Mouse (Mus musculus) liver, embryonic 13.5 days (tissue): ENCODE measurements around the gene Agap1. TPM values are rescaled to one million over a fixed set of nuclear protein-coding genes. Genes with fewer than 3 reads are reported as not detected.

Experiments
- ATAC-seq: fragments of 200-750 bp; cut with Nextera tagmentation; 2 replicates; pipeline ENCODE4 v1.8.0; 2017; ENCODE audit warnings: low read depth, mild to moderate bottlenecking, moderate number of reproducible peaks, moderate library complexity
- DNase-seq: peaks from one replicate; pipeline ENCODE4 v3.0.0; 2022
- H3K27ac ChIP-seq: fragments of 300-500 bp; sonication (generic); 2 replicates; pipeline ENCODE4 v1.5.1; 2015; ENCODE audit warnings: moderate library complexity, mild to moderate bottlenecking, inconsistent platforms
- H3K27me3 ChIP-seq: fragments of 300-500 bp; sonication (generic); 2 replicates; pipeline ENCODE4 v1.6.1; 2015; ENCODE audit warnings: mild to moderate bottlenecking, inconsistent platforms
- H3K36me3 ChIP-seq: fragments of 300-500 bp; sonication (generic); 2 replicates; pipeline ENCODE4 v1.6.1; 2015; ENCODE audit warnings: mild to moderate bottlenecking, inconsistent platforms
- H3K4me1 ChIP-seq: fragments of 300-500 bp; sonication (generic); replicated peaks from 2 replicates; pipeline ENCODE4 v1.6.1; 2015; ENCODE audit warnings: inconsistent platforms
- H3K4me2 ChIP-seq: fragments of 300-500 bp; sonication (generic); 2 replicates; pipeline ENCODE4 v1.6.1; 2015; ENCODE audit warnings: inconsistent platforms, mild to moderate bottlenecking, moderate library complexity
- H3K4me3 ChIP-seq: fragments of 300-500 bp; sonication (generic); replicated peaks from 2 replicates; pipeline ENCODE4 v1.5.1; 2015; ENCODE audit warnings: mild to moderate bottlenecking, inconsistent platforms
- H3K9ac ChIP-seq: fragments of 300-500 bp; sonication (generic); 2 replicates; pipeline ENCODE4 v1.6.1; 2015; ENCODE audit warnings: mild to moderate bottlenecking, inconsistent platforms
- H3K9me3 ChIP-seq: fragments of 300-500 bp; sonication (generic); replicated peaks from 2 replicates; pipeline ENCODE4 v1.6.1; 2016; ENCODE audit warnings: inconsistent platforms
- WGBS: fragments of 180-500 bp; shearing (Covaris S2); methylation state at CpG from one replicate; pipeline ENCODE4 v1.1.7; 2015; ENCODE audit not compliant: insufficient replicate concordance; 5-methylcytosine and 5-hydroxymethylcytosine counted together
- polyA plus RNA-seq: library from polyadenylated mRNA; unstranded; fragments of >200 nt; fragmentation: Nextera tagmentation; extraction: Ambion mirVana; gene quantifications from 2 replicates; pipeline ENCODE4 v1.2.1, GENCODE M21; 2015

The Agap1 gene
- polyA plus RNA-seq, 1 experiment from 2014 or later, result 1.2 TPM

- WGBS, result 66% methylated on average over 11 of the region's 11 CpGs
- Histone ChIP-seq H3K9me3 (no peaks in the 10 kb centered on the region), H3K9ac (no peak overlapping the region), H3K27ac (no peak overlapping the region), H3K36me3 (no peaks in the 10 kb centered on the region), H3K4me1 (no peaks in the 10 kb centered on the region), H3K4me3 (no peak overlapping the region), H3K27me3 (no peaks in the 10 kb centered on the region), H3K4me2 (no peak overlapping the region)
- DNase-seq, result no peak
- ATAC-seq, result no peak
Observed at GRCm38 (mm10) chr1:89429946-89430640, 24.5 kb upstream of the Agap1 start.

DNA sequence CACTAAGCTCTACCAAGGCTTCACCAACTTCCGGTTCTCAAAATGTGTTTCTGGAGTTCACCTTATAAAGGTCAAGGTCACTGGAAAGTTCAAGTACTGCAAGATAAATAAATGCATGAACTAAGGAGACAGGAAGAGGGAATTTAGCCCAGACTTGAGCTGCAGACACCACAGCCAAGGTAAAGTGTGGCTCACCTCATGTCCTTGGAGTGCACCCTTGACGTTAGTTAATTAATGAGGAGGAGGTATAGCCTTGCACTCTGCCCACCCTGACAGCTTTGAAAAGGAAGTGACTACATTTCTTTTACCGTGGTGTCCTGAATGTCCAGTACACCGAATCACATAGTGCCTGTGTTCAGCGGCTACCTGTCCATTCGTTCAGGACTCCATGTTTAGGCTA is 15.3 kb upstream of the Agap1 start:
- H3K9me3 ChIP-seq, result no peaks in the 10 kb centered on the region
- no peak overlapping the region for H3K4me3 ChIP-seq
- no peak for DNase-seq
- H3K27me3 ChIP-seq, result no peaks in the 10 kb centered on the region
- H3K27ac ChIP-seq, result no peak overlapping the region
- WGBS, result 52% methylated on average over 6 of the region's 6 CpGs
- H3K9ac ChIP-seq, result no peak overlapping the region
- H3K36me3 ChIP-seq, result no peaks in the 10 kb centered on the region
- ATAC-seq, result no peak
- H3K4me1 ChIP-seq, result no peaks in the 10 kb centered on the region
- no peak overlapping the region for H3K4me2 ChIP-seq

- no peaks in the 10 kb centered on the region for H3K27me3 ChIP-seq
- H3K9ac ChIP-seq, result no peak overlapping the region
- H3K36me3 ChIP-seq, result no peaks in the 10 kb centered on the region
- H3K4me2 ChIP-seq, result no peak overlapping the region
- DNase-seq, result no peak
- no peaks in the 10 kb centered on the region for H3K4me1 ChIP-seq
- H3K9me3 ChIP-seq, result no peaks in the 10 kb centered on the region
- 49% methylated on average over 5 of the region's 5 CpGs for WGBS
- ATAC-seq, result no peak
- H3K4me3 ChIP-seq, result no peak overlapping the region
- H3K27ac ChIP-seq, result no peak overlapping the region
Observed at GRCm38 (mm10) chr1:89441236-89441897, 13.2 kb upstream of the Agap1 start.

GRCm38 (mm10) chr1:89443512-89443911 is 11.1 kb upstream of the Agap1 start:
- Histone ChIP-seq H3K27me3 (no peaks in the 10 kb centered on the region), H3K4me1 (no peaks in the 10 kb centered on the region), H3K36me3 (no peaks in the 10 kb centered on the region), H3K4me2 (no peak overlapping the region), H3K27ac (no peak overlapping the region), H3K4me3 (no peak overlapping the region), H3K9me3 (no peaks in the 10 kb centered on the region), H3K9ac (no peak overlapping the region)
- 60% methylated on average over 9 of the region's 9 CpGs for WGBS
- ATAC-seq, result no peak
- DNase-seq, result no peak

GRCm38 (mm10) chr1:89444014-89444413 is 10.6 kb upstream of the Agap1 start:
- H3K9ac ChIP-seq, result no peak overlapping the region
- no peaks in the 10 kb centered on the region for H3K9me3 ChIP-seq
- no peak for DNase-seq
- H3K4me3 ChIP-seq, result no peak overlapping the region
- no peak overlapping the region for H3K4me2 ChIP-seq
- H3K27me3 ChIP-seq, result no peaks in the 10 kb centered on the region
- H3K36me3 ChIP-seq, result no peaks in the 10 kb centered on the region
- no peak for ATAC-seq
- H3K27ac ChIP-seq, result no peak overlapping the region
- 74% methylated on average over 3 of the region's 3 CpGs for WGBS
- H3K4me1 ChIP-seq, result no peaks in the 10 kb centered on the region

- no peak overlapping the region for H3K4me2 ChIP-seq
- no peaks in the 10 kb centered on the region for H3K36me3 ChIP-seq
- no peak overlapping the region for H3K27ac ChIP-seq
- 69% methylated on average over 7 of the region's 7 CpGs for WGBS
- no peak for DNase-seq
- no peak for ATAC-seq
- H3K4me1 ChIP-seq, result no peaks in the 10 kb centered on the region
- H3K27me3 ChIP-seq, result peaks cover 30% of the 10 kb centered on the region
- no peak overlapping the region for H3K9ac ChIP-seq
- H3K4me3 ChIP-seq, result no peak overlapping the region
- H3K9me3 ChIP-seq, result no peaks in the 10 kb centered on the region
Observed at GRCm38 (mm10) chr1:89450139-89450538, 4.5 kb upstream of the Agap1 start.

DNA sequence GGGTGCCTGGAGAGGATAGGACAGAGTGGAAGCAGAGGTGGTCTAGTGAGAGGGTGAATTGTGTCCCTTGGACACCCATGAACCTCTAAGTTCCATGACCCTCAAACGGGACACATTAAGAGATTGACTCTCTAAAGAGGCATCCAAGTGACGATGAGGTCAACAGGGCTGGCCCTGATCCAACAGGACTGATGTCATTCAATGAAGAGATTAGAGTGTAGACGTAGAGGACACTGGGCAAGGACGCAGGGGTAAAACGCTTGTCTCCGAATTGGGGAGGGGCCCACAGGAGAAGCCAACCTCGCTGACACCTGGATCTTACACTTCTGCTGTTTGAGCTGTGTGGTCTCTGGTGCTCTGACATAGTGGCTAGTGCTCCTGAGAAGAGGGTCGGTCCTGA is 2.5 kb upstream of the Agap1 start:
- H3K27me3 ChIP-seq, result peaks cover 46% of the 10 kb centered on the region
- DNase-seq (no peak), ATAC-seq (no peak)
- H3K9ac ChIP-seq, result no peak overlapping the region
- H3K4me3 ChIP-seq, result no peak overlapping the region
- 67% methylated on average over 8 of the region's 8 CpGs for WGBS
- peaks cover 10% of the 10 kb centered on the region for H3K4me1 ChIP-seq
- H3K36me3 ChIP-seq, result no peaks in the 10 kb centered on the region
- no peak overlapping the region for H3K27ac ChIP-seq
- no peaks in the 10 kb centered on the region for H3K9me3 ChIP-seq
- H3K4me2 ChIP-seq, result no peak overlapping the region

DNA sequence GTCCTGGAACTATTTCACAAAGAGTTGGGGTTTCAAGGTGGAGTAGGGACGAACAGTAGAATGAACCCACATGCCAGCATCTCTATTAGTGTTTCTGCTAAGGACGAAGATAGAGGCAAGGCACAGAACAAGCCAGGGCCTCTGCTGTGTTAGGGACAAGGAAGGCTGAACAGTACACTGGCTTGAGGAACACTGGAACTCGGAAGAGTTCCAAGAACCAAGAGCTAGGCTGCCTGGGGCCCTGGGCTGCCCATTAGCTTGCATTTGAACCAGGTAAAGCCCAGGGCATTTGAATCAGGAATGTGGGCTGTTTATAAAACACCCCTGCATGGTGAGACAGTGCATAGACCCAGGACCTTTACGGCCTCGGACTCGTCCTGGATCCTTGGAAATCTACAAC is 940 bp upstream of the Agap1 start:
- Histone ChIP-seq H3K27me3 (peaks cover 46% of the 10 kb centered on the region), H3K4me3 (peak overlapping the region; percentile 66), H3K27ac (no peak overlapping the region), H3K9ac (peak overlapping the region; percentile 29; the same call in 1 of the 2 replicates), H3K4me2 (peak overlapping the region; percentile 76), H3K36me3 (no peaks in the 10 kb centered on the region), H3K4me1 (peaks cover 10% of the 10 kb centered on the region), H3K9me3 (no peaks in the 10 kb centered on the region)
- DNase-seq, result no peak
- ATAC-seq, result no peak
- 30% methylated on average over 6 of the region's 6 CpGs for WGBS

GRCm38 (mm10) chr1:89455421-89456091 is 950 bp downstream of the Agap1 start:
- Histone ChIP-seq H3K36me3 (no peaks in the 10 kb centered on the region), H3K27ac (no peak overlapping the region), H3K27me3 (peaks cover 46% of the 10 kb centered on the region), H3K9me3 (no peaks in the 10 kb centered on the region), H3K4me2 (peak overlapping the region; percentile 76), H3K9ac (peak overlapping the region; percentile 71), H3K4me1 (peaks cover 10% of the 10 kb centered on the region), H3K4me3 (peak overlapping the region; percentile 66)
- no peak for DNase-seq
- no peak for ATAC-seq
- 1% methylated on average over 51 of the region's 51 CpGs for WGBS

- 50% methylated on average over 5 of the region's 5 CpGs for WGBS
- Histone ChIP-seq H3K27me3 (peaks cover 46% of the 10 kb centered on the region), H3K9ac (no peak overlapping the region), H3K9me3 (no peaks in the 10 kb centered on the region), H3K4me2 (peak overlapping the region; percentile 76), H3K4me3 (peak overlapping the region; percentile 66; the same call in 1 of the 2 replicates), H3K4me1 (peaks cover 10% of the 10 kb centered on the region), H3K27ac (no peak overlapping the region), H3K36me3 (no peaks in the 10 kb centered on the region)
- ATAC-seq (no peak), DNase-seq (no peak)
Observed at GRCm38 (mm10) chr1:89456456-89456855, 1.9 kb downstream of the Agap1 start.

DNA sequence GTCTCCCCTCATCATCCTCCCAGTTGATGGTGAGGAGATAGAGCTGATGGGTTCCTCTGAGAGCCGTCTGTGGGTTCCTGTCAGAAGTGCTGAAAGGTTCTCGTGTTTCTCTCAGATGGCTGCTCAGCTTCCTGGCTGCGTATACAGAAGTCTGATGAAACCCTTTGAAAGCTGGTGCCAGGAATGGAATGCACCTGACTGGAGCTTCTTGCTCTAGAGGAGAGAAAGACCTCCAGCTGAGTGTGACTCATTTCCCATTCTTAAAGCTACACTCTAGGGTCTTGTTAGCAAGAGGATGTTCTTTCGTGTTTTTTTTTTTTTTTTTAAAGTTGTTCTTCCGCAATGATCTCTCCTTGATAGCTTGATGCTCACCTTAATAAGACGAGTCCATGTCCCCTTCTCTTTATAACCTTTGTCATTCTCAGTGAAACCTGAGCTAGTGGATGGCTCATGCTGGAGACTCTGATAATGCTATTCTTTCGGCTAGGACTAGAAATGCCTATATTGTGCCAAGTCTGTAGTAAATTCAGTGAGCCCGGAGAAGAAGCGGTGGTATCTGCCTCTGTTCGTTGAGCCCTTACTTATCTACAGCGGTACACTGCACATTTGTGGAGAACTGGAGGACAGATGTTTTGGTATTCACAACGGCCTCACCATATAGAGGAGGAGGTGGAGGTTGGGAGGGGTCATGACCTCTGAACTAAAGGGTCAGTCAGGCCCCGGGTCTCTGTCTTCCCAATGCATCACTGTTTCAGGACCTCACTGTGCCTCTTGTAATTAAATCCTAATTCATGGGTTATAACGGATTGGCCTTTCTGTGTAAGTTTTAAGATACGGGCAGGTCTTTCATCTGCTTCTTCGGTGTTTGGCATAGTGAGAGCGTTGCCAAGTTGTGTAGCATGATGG is 2.8 kb downstream of the Agap1 start:
- no peak overlapping the region for H3K4me3 ChIP-seq
- H3K9ac ChIP-seq, result no peak overlapping the region
- DNase-seq, result no peak
- no peak overlapping the region for H3K4me2 ChIP-seq
- H3K27ac ChIP-seq, result no peak overlapping the region
- H3K9me3 ChIP-seq, result no peaks in the 10 kb centered on the region
- peaks cover 44% of the 10 kb centered on the region for H3K27me3 ChIP-seq
- WGBS, result 61% methylated on average over 17 of the region's 17 CpGs
- no peak for ATAC-seq
- H3K4me1 ChIP-seq, result peaks cover 10% of the 10 kb centered on the region
- H3K36me3 ChIP-seq, result no peaks in the 10 kb centered on the region
